Mouse (Mus musculus): ENCODE data around the gene Fxyd3. TPM values are rescaled to one million over a fixed set of nuclear protein-coding genes. Genes with fewer than 3 reads are reported as not detected.
A peak's percentile ranks its signal among the peaks of the same experiment; 100 is the strongest.

The Fxyd3 gene
- polyA plus RNA-seq, 1 experiment = not detected

DNA sequence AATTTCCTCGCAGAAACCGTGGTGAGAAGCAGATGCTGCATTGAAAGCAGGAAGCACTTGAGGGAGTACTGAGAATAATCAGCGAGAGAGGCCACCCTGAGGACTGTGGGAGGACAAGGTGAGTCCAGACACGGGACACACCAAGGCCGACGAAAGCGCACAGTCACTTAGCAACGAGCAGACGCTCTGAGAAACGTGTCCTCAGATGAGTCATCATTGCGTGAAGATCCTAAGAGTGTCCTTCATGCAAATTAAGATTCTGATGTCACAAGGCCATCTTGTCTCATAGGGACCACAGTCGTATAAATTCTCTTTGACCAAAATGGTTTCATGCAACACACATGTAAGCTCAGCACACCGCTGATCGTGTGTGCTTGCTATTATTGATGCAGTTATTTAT lies 24.3 kb upstream of the Fxyd3 start:
- TF ChIP-seq CTCF (IDR thresholded peaks at IDR 0.05; ENCODE audit: borderline replicate concordance, insufficient read depth, low read length) (no peak), POLR2A (IDR thresholded peaks at IDR 0.05; ENCODE audit: low read depth, low read length) (no peak)
- H3K4me1 ChIP-seq (ENCODE audit: control insufficient read depth, insufficient read depth, low read length) = no peaks in the 10 kb centered on the region
- no peak overlapping the region for H3K27ac ChIP-seq (ENCODE audit: insufficient read depth, low read length)
- H3K4me3 ChIP-seq (ENCODE audit: insufficient read depth, low read length) = no peak overlapping the region

DNA sequence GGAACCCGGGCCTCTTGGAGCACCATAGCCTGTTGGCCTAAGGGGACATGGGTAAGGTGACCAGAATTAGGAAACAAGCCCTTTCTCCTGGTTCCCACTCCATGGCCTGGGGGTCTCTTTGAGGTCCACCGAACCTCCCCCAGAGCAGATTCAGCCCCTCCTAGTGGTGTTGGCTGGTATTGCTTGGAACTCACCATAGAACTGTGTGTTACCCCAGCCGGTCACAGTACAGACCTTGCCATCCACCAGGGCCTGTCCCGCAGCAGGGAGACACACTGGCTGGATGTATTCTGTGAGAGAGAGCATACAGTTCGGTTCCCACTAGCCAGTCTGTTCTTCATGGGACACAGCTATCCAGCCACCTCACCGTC lies 23.1 kb upstream of the Fxyd3 start:
- no peaks in the 10 kb centered on the region for H3K4me1 ChIP-seq (ENCODE audit: control insufficient read depth, insufficient read depth, low read length)
- no peak overlapping the region for H3K27ac ChIP-seq (ENCODE audit: insufficient read depth, low read length)
- no peak overlapping the region for H3K4me3 ChIP-seq (ENCODE audit: insufficient read depth, low read length)
- TF ChIP-seq POLR2A (IDR thresholded peaks at IDR 0.05; ENCODE audit: low read depth, low read length) (no peak), CTCF (IDR thresholded peaks at IDR 0.05; ENCODE audit: borderline replicate concordance, insufficient read depth, low read length) (no peak)

DNA sequence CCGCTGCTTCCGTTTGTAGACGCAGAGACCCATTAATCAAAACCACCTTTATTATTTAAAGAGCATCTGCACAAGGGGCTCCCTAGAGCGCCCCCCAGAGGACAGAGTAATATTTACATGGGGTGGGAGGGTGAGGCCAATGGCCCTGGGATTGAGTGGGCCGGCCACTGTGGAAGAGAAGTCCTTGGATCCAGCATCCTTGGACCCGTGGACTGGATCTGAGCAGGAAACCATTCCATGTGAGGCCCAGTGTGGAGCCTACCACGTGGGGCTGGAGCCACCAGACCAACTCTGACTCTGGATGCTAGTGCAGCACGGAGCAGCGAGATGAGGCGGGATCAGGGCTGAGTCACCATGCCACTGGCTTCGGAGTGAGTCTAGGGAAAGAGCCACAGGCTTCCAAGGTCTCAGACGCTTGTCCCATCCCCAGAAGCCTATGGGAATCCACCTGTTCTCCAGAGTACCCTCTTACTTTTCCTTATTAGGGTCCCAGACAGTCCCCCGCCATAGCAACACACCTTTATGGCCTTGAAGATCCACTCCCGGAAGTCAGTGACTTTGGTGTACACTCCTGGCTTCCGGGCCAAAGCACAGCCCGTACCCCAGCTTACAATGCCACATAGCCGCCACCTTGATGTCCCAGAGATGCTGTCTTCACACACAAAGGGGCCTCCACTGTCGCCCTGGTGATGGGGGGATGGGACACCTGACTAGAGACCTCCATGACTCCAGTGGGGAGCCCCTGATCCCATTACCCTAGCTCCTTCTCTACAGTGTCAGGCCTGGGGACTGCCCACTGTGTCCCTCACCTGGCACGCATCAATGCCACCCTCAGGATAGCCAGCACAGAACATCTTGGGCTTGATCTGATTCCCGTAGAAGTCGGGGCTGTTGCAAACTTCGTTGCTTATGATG lies 22.4 kb upstream of the Fxyd3 start:
- Histone ChIP-seq H3K27ac (ENCODE audit: insufficient read depth, low read length) (no peak overlapping the region), H3K4me3 (ENCODE audit: insufficient read depth, low read length) (no peak overlapping the region), H3K4me1 (ENCODE audit: control insufficient read depth, insufficient read depth, low read length) (no peaks in the 10 kb centered on the region)
- TF ChIP-seq POLR2A (IDR thresholded peaks at IDR 0.05; ENCODE audit: low read depth, low read length) = no peak
- no peak for TF ChIP-seq CTCF (IDR thresholded peaks at IDR 0.05; ENCODE audit: borderline replicate concordance, insufficient read depth, low read length)

DNA sequence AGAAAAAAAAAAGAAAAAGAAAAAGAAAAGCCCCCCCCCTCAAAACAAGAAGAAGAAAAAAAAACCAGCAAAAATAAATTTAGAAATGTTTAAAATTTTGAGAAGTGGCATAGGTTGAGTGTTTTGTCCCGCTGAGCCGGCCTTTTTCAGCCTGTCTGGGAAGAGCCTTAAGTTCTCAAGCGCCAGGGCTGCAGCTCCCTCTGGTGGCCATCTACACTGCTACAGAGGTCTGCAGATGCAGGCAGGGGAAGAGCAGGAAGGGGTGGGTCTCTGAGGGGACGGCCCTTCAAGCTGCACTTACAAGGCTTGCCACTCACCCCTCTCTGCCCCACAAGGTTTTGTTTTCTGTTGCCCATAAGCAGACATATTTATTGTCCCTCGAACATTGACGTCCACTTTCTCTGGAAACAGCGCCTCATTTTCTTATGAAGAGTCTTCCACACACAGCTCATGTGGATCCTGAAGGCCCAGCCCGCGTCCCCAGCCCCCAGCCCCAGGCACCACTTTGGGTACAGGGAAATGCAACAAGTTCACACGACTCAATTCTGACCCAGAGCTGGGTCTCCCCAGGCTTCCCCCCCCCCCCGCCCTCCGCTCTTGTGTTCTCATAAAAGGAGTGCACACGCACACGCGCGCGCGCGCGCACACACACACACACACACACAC lies 21.2 kb upstream of the Fxyd3 start:
- H3K27ac ChIP-seq (ENCODE audit: insufficient read depth, low read length) = no peak overlapping the region

DNA sequence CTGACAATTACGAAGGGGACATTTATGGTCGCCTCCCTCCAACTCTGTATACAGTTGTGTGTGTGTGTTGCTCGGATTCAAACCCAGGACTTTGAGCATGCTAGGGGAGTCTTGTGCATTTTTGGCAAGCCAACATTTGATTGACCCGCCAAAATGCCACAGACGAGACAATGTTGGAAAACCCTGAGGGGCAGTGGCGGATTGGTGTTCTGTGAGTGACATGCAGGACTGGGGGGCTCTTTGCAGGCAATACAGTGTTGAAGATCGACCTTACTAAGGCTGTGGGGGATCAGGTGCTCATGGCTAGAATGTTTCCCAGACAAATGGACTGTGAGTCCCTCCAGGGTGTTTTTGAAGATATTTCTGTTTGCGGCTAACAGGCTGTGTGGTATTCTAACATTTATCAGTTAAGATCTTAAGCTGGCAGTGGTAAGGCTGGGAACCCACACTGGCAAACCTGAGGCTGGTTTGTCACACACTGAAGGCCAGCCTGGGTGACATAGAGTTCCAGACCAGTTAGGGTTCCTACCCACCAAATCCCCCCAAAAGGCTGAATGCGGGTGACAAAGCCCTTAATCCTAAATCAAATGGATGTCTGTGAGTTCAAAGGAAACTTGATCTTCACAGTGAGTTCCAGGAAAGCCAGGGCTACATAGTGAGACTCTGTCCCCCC lies 20.5 kb upstream of the Fxyd3 start:
- no peak overlapping the region for H3K27ac ChIP-seq (ENCODE audit: insufficient read depth, low read length)
- H3K4me1 ChIP-seq (ENCODE audit: control insufficient read depth, insufficient read depth, low read length) = no peaks in the 10 kb centered on the region
- no peak overlapping the region for H3K4me3 ChIP-seq (ENCODE audit: insufficient read depth, low read length)
- TF ChIP-seq CTCF (IDR thresholded peaks at IDR 0.05; ENCODE audit: borderline replicate concordance, insufficient read depth, low read length) (no peak), POLR2A (IDR thresholded peaks at IDR 0.05; ENCODE audit: low read depth, low read length) (no peak)

More for the DNA sequence above, 21.2 kb upstream of the Fxyd3 start:
- TF ChIP-seq CTCF (IDR thresholded peaks at IDR 0.05; ENCODE audit: borderline replicate concordance, insufficient read depth, low read length) = peak; percentile 94
- 0 out of 2 replicates have a peak, but pooled peaks have one; percentile 27 for TF ChIP-seq POLR2A (IDR thresholded peaks at IDR 0.05; ENCODE audit: low read depth, low read length)
- H3K4me3 ChIP-seq (ENCODE audit: insufficient read depth, low read length) = no peak overlapping the region
- H3K4me1 ChIP-seq (ENCODE audit: control insufficient read depth, insufficient read depth, low read length) = no peaks in the 10 kb centered on the region

DNA sequence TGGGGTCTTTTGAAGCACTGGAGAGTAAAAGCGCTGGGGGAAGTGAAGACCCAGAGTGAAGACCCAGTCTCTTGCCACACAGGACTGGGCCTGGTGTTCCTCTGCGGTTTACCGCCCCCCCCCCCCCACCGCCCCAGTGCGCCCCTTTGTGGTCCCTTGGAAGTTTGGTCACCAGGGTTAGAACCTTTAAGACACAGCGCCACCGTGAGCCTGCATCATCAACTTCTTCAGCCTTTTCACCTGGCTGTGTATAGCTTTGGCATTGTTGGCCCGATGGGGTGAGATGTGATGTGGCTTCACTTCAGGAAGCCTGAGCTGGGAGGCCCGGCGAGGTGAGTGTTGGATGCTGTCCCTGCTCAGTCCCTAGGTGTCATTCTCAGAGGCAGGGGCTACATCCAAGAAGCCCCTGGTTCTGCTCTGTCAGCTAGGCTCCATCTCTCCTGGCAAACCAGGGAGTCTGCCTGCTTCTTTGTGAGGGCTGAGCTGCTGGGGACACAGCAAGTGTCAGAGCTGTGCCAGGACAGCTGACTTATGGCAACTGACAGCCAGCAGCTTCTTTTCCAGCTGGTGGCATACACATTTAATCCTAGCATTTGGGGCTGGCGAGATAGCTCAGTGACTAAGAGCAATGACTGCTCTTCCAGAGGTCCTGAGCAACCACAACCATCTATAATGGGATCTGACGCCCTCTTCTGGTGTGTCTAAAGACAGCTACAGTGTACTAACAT lies 18.4 kb upstream of the Fxyd3 start:
- TF ChIP-seq POLR2A (IDR thresholded peaks at IDR 0.05; ENCODE audit: low read depth, low read length) (no peak), CTCF (IDR thresholded peaks at IDR 0.05; ENCODE audit: borderline replicate concordance, insufficient read depth, low read length) (no peak)
- H3K4me3 ChIP-seq (ENCODE audit: insufficient read depth, low read length) = no peak overlapping the region
- H3K4me1 ChIP-seq (ENCODE audit: control insufficient read depth, insufficient read depth, low read length) = no peaks in the 10 kb centered on the region

DNA sequence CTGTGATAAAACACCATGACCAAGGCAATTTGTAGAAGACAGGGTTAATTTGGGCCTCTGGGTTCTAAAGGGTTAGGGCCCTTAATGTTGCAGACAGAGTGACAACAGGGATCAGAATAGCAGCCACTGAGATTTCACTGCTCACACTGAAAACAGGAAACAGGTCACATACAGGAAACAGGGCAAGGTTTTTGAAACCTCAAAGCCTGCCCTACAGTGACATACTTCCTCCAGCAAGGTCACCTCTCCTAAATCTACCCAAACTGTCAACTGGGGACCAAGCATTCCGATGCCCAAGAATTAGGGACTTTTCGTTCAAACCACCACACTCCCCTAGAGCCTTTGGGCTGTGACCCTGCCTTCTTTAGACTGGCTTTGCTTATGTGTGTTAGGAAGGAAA lies 13.2 kb upstream of the Fxyd3 start:
- no peaks in the 10 kb centered on the region for H3K4me1 ChIP-seq (ENCODE audit: control insufficient read depth, insufficient read depth, low read length)
- no peak for TF ChIP-seq CTCF (IDR thresholded peaks at IDR 0.05; ENCODE audit: borderline replicate concordance, insufficient read depth, low read length)
- no peak for TF ChIP-seq POLR2A (IDR thresholded peaks at IDR 0.05; ENCODE audit: low read depth, low read length)
- no peak overlapping the region for H3K27ac ChIP-seq (ENCODE audit: insufficient read depth, low read length)
- H3K4me3 ChIP-seq (ENCODE audit: insufficient read depth, low read length) = no peak overlapping the region

More for the DNA sequence above, 18.4 kb upstream of the Fxyd3 start:
- no peak overlapping the region for H3K27ac ChIP-seq (ENCODE audit: insufficient read depth, low read length)

DNA sequence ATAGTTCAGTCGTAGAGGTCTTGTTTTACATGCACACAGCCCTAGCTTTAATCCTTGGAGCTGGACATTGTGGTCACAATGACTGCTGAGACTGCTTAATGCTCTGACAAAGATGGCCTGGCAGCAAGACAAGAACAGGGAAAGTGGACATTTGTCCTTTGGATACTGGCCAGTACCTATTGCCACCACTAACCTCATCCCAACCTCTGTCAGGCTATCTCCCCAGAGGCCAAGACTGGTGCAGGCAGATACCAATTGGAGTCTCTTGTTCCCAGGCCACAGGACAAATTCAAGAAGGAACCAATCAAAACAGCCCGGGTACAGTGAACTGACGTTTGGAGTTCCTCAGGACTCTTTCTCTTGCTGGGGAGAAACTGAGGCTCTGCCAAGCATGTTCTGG lies 11.7 kb upstream of the Fxyd3 start:
- TF ChIP-seq POLR2A (IDR thresholded peaks at IDR 0.05; ENCODE audit: low read depth, low read length) = no peak
- no peak for TF ChIP-seq CTCF (IDR thresholded peaks at IDR 0.05; ENCODE audit: borderline replicate concordance, insufficient read depth, low read length)

DNA sequence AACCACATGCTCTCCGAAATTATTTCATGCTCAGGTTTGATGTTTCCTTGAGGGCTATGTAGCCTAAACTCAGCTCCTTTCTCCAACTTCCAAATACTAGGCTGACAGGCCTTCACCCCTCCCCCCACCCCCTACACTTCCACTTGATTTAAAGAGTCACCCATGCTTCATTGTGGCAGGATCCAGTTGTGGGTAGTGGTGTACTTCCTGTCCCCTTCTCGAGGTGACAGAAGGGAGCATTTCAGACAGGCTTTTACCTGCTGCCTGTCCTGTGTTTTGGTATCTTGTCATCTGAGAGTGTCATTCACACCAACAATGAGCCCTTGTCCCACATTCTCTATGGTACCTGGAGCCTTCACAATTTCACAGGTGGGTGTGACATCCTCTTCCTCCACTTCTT lies 10.8 kb upstream of the Fxyd3 start:
- H3K4me3 ChIP-seq (ENCODE audit: insufficient read depth, low read length) = no peak overlapping the region
- no peak overlapping the region for H3K27ac ChIP-seq (ENCODE audit: insufficient read depth, low read length)
- no peaks in the 10 kb centered on the region for H3K4me1 ChIP-seq (ENCODE audit: control insufficient read depth, insufficient read depth, low read length)
- TF ChIP-seq POLR2A (IDR thresholded peaks at IDR 0.05; ENCODE audit: low read depth, low read length) (no peak), CTCF (IDR thresholded peaks at IDR 0.05; ENCODE audit: borderline replicate concordance, insufficient read depth, low read length) (no peak)

More for the DNA sequence above, 11.7 kb upstream of the Fxyd3 start:
- no peak overlapping the region for H3K4me3 ChIP-seq (ENCODE audit: insufficient read depth, low read length)
- no peak overlapping the region for H3K27ac ChIP-seq (ENCODE audit: insufficient read depth, low read length)
- no peaks in the 10 kb centered on the region for H3K4me1 ChIP-seq (ENCODE audit: control insufficient read depth, insufficient read depth, low read length)
